Mouse (Mus musculus): ENCODE results near the gene Ppp1r27.

DNA sequence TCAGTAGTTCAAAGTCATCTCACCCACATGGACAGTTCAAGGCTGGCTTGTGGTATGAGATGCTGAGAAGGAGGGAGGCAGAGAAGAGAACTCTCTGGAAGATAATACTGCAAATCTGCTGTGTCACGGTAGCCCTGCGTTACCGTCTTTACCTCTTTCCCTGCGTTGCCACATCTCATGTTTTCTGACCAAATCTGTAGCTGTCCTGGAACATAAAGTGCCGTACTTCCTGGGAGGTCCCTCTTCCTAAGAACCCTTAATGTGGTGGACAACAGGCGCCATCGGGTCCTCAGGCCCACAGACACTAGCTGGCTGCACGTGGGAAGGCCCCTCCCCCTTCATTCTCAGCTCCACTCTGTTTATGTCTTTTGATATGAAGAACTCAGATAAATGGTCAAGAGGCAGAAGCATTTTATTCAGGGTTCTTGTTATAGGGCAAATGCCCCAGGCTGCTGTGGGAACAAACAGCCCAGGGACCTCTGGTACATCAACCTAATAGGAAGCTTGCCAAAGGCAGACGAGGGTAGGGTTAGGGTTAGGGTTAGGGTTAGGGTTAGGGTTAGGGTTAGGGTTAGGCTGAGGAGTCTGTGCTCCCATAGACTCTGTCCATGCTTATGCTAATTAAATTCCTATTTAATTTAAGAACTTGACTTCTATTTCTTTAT is 23.1 kb downstream of the Ppp1r27 start:
- TF ChIP-seq POLR2A (IDR thresholded peaks at IDR 0.05; ENCODE audit: low read depth, low read length): no peak
- TF ChIP-seq CTCF (IDR thresholded peaks at IDR 0.05; ENCODE audit: extremely low read depth, insufficient read length, insufficient replicate concordance, low read depth, low read length): no peak

Measured in small intestine, adult 2 months (tissue).